Mouse (Mus musculus) embryonic stem cell, embryonic (primary cell): Measurements from ENCODE around the gene Nt5c1a.

ENCODE experiments used
- CTCF ChIA-PET, 4 experiments: fragments of 300-600 bp in 2 of 4; fragments of 350-600 bp in 2 of 4; sonication (Branson Sonifier 250); formaldehyde crosslinking; loops; one replicate each; lab custom pipeline; 2022; ENCODE audit warnings: inconsistent platforms in 2 of 4; lab: Charles Lee
- POLR2A ChIA-PET, 4 experiments: fragments of 300-600 bp in 2 of 4; fragments of 350-600 bp in 2 of 4; sonication (Branson Sonifier 250); formaldehyde crosslinking; loops; one replicate each; lab custom pipeline; 2022; ENCODE audit warnings: antibody characterized with exemption in 4 of 4, inconsistent platforms in 1 of 4; lab: Charles Lee

Gene Nt5c1a

DNA sequence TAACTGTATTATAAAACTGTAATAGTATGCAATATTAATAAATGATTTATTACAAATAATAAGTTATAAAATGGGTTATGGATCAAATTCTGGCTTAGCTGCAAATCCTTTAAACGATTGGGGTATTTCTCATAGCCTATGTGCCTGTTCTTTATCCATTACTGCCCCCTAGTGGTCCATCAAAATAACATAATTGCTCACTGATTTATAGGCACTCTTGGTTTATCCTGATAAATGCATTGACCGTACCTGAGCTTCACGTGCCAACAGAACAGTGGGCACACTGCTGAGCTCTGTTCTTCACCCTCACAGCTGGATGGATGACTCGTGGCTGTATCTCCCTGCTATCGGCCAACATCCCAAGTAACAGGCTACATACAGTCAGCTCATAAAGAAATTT, 53.3 kb downstream of the Nt5c1a start:
- POLR2A ChIA-PET = interaction anchor here in 2 of 4 experiments (0.6 to 1.5 kb wide), 7 partner anchors 15 to 490 kb away, joined by 3 to 6 read pairs (median 3); no protein-coding TSS in a partner anchor
- CTCF ChIA-PET = interaction anchor here (0.5 to 2.5 kb wide), 54 partner anchors 8 to 1036 kb away, joined by 3 to 28 read pairs (median 4); partner anchors contain the start of genes Heyl (in 1 of the 4), Mycl (in 1 of the 4) and Pabpc4 (in 1 of the 4)

DNA sequence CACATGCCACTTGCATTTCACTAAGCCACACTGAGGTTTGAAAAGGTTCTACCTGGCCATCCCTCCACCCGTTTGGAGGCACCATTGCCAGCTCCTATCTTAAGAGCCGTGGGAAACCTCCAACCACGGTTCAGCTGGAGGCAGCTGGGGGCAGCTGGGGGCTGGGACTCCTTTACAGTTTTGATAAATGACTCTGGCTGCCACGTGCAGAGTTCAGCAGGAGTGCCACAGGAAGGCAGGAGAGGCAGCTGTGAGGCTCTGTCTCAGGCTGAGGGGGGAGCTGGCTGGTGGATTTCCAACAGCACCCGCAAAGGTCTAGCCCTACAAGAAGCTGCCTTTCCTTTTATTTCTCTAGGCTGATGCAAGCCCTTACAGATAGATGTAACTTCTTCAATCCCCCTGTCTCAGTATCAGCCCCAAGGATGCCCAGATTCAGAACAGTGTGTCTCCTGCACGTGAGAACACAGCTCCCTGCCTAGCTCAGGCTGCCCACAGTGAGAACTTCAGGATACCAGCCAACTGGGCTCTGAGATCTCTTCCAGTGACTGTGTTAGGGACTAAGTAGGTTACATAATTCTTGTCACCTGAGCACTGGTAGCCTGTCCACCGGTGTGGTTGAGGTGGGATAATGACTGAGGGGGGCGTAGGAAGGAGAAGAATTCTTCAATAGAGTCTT, 58.9 kb downstream of the Nt5c1a start:
- CTCF ChIA-PET = no interaction called here
- POLR2A ChIA-PET = interaction anchor here in 1 of 4 experiments (0.6 to 1.6 kb wide), 2 partner anchors 13 to 464 kb away, joined by 3 to 4 read pairs; no protein-coding TSS in a partner anchor

DNA sequence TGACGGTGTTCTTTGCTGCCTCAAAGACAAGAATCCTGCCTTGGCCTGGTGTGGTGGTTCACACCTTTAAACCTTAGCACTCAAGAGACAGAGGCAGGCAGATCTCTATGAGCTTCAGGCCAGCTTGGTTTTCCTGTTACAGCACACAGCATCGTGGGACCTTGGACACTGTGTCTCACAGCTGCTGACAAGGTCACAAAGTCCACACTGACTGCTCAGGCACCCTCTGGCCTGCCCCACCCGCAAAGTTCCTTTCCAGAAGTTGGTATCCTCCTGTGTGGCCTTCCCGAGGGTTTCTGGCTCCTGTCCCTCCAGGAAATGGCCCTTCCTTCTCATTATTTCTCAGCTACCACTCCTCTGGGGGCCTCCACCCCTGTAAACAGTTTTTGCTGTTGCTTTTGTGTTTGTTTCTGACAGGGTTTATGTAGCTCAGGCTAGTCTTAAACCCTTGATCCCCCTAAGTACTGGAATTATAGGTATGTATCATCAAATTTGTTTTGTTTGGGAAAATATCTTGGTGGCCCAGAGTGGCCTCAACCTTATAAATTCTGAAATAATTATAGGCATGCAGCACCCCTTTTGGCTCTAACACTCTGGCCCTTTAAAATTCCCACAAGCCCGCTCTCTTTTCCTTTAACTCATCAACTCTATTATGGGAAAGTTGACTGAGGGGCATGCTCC, 60.6 kb downstream of the Nt5c1a start, which contains the start of gene Pabpc4:
Pabpc4 (plus strand) TSS at position 631 of the 681 bp plus-strand sequence.
- ChIA-PET POLR2A (interaction anchor here in 2 of 4 experiments (0.5 to 1.8 kb wide), 7 partner anchors 11 to 101 kb away, joined by 3 to 5 read pairs (median 3); no protein-coding TSS in a partner anchor), CTCF (interaction anchor here (0.5 to 1.7 kb wide), 4 partner anchors 7 to 150 kb away, joined by 3 to 7 read pairs (median 3); no protein-coding TSS in a partner anchor)
